Comparison of ENCODE assay signal across 8 mouse cellular contexts in genomic region chr2:132576522-132577135, GRCm38 (mm10). TPM values are rescaled to one million over a fixed set of nuclear protein-coding genes. Genes with fewer than 3 reads are reported as not detected.
DNase-seq lines count a peak whose midpoint lies in the region; ATAC-seq lines count a peak whose summit lies in the region.

No protein-coding gene starts in this region.

- 49% methylated on average over 3 of the region's 3 CpGs for WGBS in kidney, embryonic 14.5 days
- WGBS in embryonic facial prominence, embryonic 10.5 days, result 48% methylated on average over 3 of the region's 3 CpGs
- 47% methylated on average over 3 of the region's 3 CpGs for WGBS in hindbrain, embryonic 16.5 days
- 58% methylated on average over 3 of the region's 3 CpGs for WGBS in midbrain, embryonic 14.5 days

- H3K27ac ChIP-seq in kidney, embryonic 14.5 days (ENCODE audit: low read depth, low read length), result no peak overlapping the region
- 0 out of 2 replicates have a peak overlapping the region, but pooled peaks have one; percentile 99 for H3K27ac ChIP-seq in embryonic facial prominence, embryonic 10.5 days (replicated peaks)
- no peak overlapping the region for H3K27ac ChIP-seq in hindbrain, embryonic 16.5 days (ENCODE audit: low read depth, low read length)
- H3K27ac ChIP-seq in midbrain, embryonic 14.5 days (replicated peaks; ENCODE audit: low read depth, low read length), result no peak overlapping the region

- H3K27me3 ChIP-seq in kidney, embryonic 14.5 days (ENCODE audit: control insufficient read depth, insufficient read depth, low read length), result no peaks in the 10 kb centered on the region
- H3K27me3 ChIP-seq in embryonic facial prominence, embryonic 10.5 days (replicated peaks; ENCODE audit: low read depth, poor library complexity, severe bottlenecking), result no peaks in the 10 kb centered on the region
- no peaks in the 10 kb centered on the region for H3K27me3 ChIP-seq in hindbrain, embryonic 16.5 days (replicated peaks; ENCODE audit: control insufficient read depth, insufficient read depth, low read length)
- H3K27me3 ChIP-seq in midbrain, embryonic 14.5 days (ENCODE audit: control insufficient read depth, insufficient read depth, low read length), result no peaks in the 10 kb centered on the region

- H3K9ac ChIP-seq in kidney, embryonic 14.5 days (ENCODE audit: low read depth, low read length), result peak overlapping the region; percentile 93; the same call in 1 of the 2 replicates
- no peak overlapping the region for H3K9ac ChIP-seq in hindbrain, embryonic 16.5 days (ENCODE audit: low read depth, low read length)
- H3K9ac ChIP-seq in midbrain, embryonic 14.5 days (replicated peaks; ENCODE audit: low read length), result peak overlapping the region; percentile 98

- DNase-seq in kidney, postnatal 25 days, result no peak
- no peak for DNase-seq in embryonic facial prominence, embryonic 10.5 days (ENCODE audit: low spot score)
- no peak for DNase-seq in midbrain, embryonic 14.5 days
- DNase-seq in adrenal gland, adult 2 months, result no peak
- DNase-seq in embryo, embryonic 11 days, result no peak
- no peak for DNase-seq in cerebellum, postnatal 14 days

- no peak for ATAC-seq in kidney, embryonic 14.5 days (ENCODE audit: low FRiP score, low TSS enrichment)
- ATAC-seq in hindbrain, embryonic 16.5 days, result no peak
- no peak for ATAC-seq in midbrain, embryonic 14.5 days (ENCODE audit: low FRiP score, low TSS enrichment)

- peaks cover 3% of the 10 kb centered on the region for H3K36me3 ChIP-seq in kidney, embryonic 14.5 days (ENCODE audit: control insufficient read depth, insufficient read depth, low read length)
- peaks cover 8% of the 10 kb centered on the region for H3K36me3 ChIP-seq in embryonic facial prominence, embryonic 10.5 days (replicated peaks)
- H3K36me3 ChIP-seq in hindbrain, embryonic 16.5 days (ENCODE audit: control insufficient read depth, insufficient read depth, low read length), result peaks cover under 1% of the 10 kb centered on the region; the same call in 1 of the 2 replicates
- H3K36me3 ChIP-seq in midbrain, embryonic 14.5 days (ENCODE audit: control insufficient read depth, insufficient read depth, low read length), result peaks cover 3% of the 10 kb centered on the region

- H3K4me2 ChIP-seq in kidney, embryonic 14.5 days (replicated peaks; ENCODE audit: low read depth, low read length), result peak overlapping the region; percentile 72
- H3K4me2 ChIP-seq in hindbrain, embryonic 16.5 days (ENCODE audit: low read length), result peak overlapping the region; percentile 67
- H3K4me2 ChIP-seq in midbrain, embryonic 14.5 days (ENCODE audit: low read length), result peak overlapping the region; percentile 57

- H3K4me3 ChIP-seq in kidney, embryonic 14.5 days (ENCODE audit: low read length), result peak overlapping the region; percentile 62
- peak overlapping the region; percentile 90 for H3K4me3 ChIP-seq in embryonic facial prominence, embryonic 10.5 days
- peak overlapping the region; percentile 58 for H3K4me3 ChIP-seq in hindbrain, embryonic 16.5 days (ENCODE audit: low read length)
- H3K4me3 ChIP-seq in midbrain, embryonic 14.5 days (replicated peaks; ENCODE audit: low read depth, low read length), result peak overlapping the region; percentile 83

- no peaks in the 10 kb centered on the region for H3K9me3 ChIP-seq in kidney, embryonic 14.5 days (ENCODE audit: control insufficient read depth, low read length)
- H3K9me3 ChIP-seq in embryonic facial prominence, embryonic 10.5 days, result peaks cover 4% of the 10 kb centered on the region; the same call in 1 of the 2 replicates
- no peaks in the 10 kb centered on the region for H3K9me3 ChIP-seq in hindbrain, embryonic 16.5 days (ENCODE audit: control insufficient read depth, low read length)
- H3K9me3 ChIP-seq in midbrain, embryonic 14.5 days (ENCODE audit: control insufficient read depth, low read length), result no peaks in the 10 kb centered on the region

- peaks cover 20% of the 10 kb centered on the region for H3K4me1 ChIP-seq in kidney, embryonic 14.5 days (ENCODE audit: control insufficient read depth, insufficient read depth, low read length)
- H3K4me1 ChIP-seq in embryonic facial prominence, embryonic 10.5 days, result peaks cover 19% of the 10 kb centered on the region
- H3K4me1 ChIP-seq in hindbrain, embryonic 16.5 days (ENCODE audit: control insufficient read depth, insufficient read depth, low read depth, low read length), result peaks cover 17% of the 10 kb centered on the region
- H3K4me1 ChIP-seq in midbrain, embryonic 14.5 days (ENCODE audit: control insufficient read depth, insufficient read depth, low read length), result peaks cover 22% of the 10 kb centered on the region

RNA-seq across cellular contexts. Expression of gene Gpcpd1, which starts 10.9 kb away (rescaled TPM):
- 37.4 and 42.8 TPM in 2 replicates for polyA plus RNA-seq in kidney, embryonic 14.5 days (2014; fragmentation: Nextera tagmentation; extraction: Ambion mirVana)
- polyA plus RNA-seq in embryonic facial prominence, embryonic 10.5 days (2016; fragmentation: Nextera tagmentation; extraction: Ambion mirVana), result 28.6 and 33.3 TPM in 2 replicates
- 68.4 and 69.0 TPM in 2 replicates for polyA plus RNA-seq in hindbrain, embryonic 16.5 days (2015; fragmentation: Nextera tagmentation; extraction: Ambion mirVana)
- 87.5 and 104 TPM in 2 replicates for polyA plus RNA-seq in midbrain, embryonic 14.5 days (2014; fragmentation: Nextera tagmentation; extraction: Ambion mirVana)
- 10 to 100 TPM; 18.6 to 41.7 TPM for total RNA-seq in adrenal gland, adult 2 months (2021)
- polyA plus RNA-seq in adrenal gland, adult 2 months (2012; rRNA removed), result 1.3 and 2.1 TPM in 2 replicates
